Mouse (Mus musculus) testis, adult 2 months (tissue): Measurements from ENCODE around the gene Gm5129.

Experiments
- CTCF ChIP-seq: fragments of 200-500 bp; IDR thresholded peaks from 2 replicates; pipeline ENCODE4 v1.5.1; 2012; ENCODE audit warnings: low read depth, mild to moderate bottlenecking, inconsistent platforms, low read length, moderate library complexity; ENCODE audit not compliant: control insufficient read depth, insufficient read depth, insufficient replicate concordance
- POLR2A ChIP-seq: fragments of 200-500 bp; IDR thresholded peaks from 2 replicates; pipeline ENCODE4 v1.6.1; 2012; ENCODE audit warnings: low read depth, mild to moderate bottlenecking, inconsistent platforms, low read length, moderate library complexity; ENCODE audit not compliant: control insufficient read depth

- no peak for TF ChIP-seq CTCF
- TF ChIP-seq POLR2A, result no peak
Observed at GRCm38 (mm10) chr5:29778029-29778428, 42.3 kb upstream of the Gm5129 start.
